Mouse (Mus musculus) heart, postnatal 0 days (tissue): Measurements from ENCODE around the gene C1qtnf9.

Experiments
- CTCF ChIP-seq: IDR thresholded peaks from 2 replicates; pipeline ENCODE4 v1.5.1; 2016; ENCODE audit warnings: antibody characterized with exemption, control low read depth, low read depth
- EP300 ChIP-seq: IDR thresholded peaks from 2 replicates; pipeline ENCODE4 v1.6.1; 2016; ENCODE audit warnings: antibody characterized with exemption, low read depth

GRCm38 (mm10) chr14:60830096-60830495 is 62.2 kb downstream of the C1qtnf9 start:
- TF ChIP-seq CTCF (no peak), EP300 (no peak)
